Mouse (Mus musculus) CH12F3 (cell line): ENCODE measurements around the gene Igfbp7.
"Not testable (repeated sequence)": the region's sequence is repeated elsewhere in the genome, so short reads cannot be mapped to it uniquely, and the experiment has no call there.

Experiments
- in situ Hi-C: fragments of 300-500 bp; cut with MboI; formaldehyde crosslinking; loops from 2 replicates; pipeline ENCODE4 v1.14.3; 2020; ENCODE audit warnings: low sequenced_read_pairs

Gene Igfbp7

GRCm38 (mm10) chr5:77407341-77408298, at the start of gene Igfbp7:
Gene Igfbp7, minus strand, starts transcription at chr5:77408041.
- in situ Hi-C loops: no loop called here

GRCm38 (mm10) chr5:77452103-77452502, 44.3 kb upstream of the Igfbp7 start:
- in situ Hi-C loops: no loop called here

GRCm38 (mm10) chr5:77449531-77449930, 41.7 kb upstream of the Igfbp7 start:
- in situ Hi-C loops: no loop called here

- in situ Hi-C loops: no loop called here
These were observed 37.6 kb upstream of the Igfbp7 start for GRCm38 (mm10) chr5:77445431-77445830.

GRCm38 (mm10) chr5:77443889-77444573, 36.2 kb upstream of the Igfbp7 start:
- in situ Hi-C loops: no loop called here

- in situ Hi-C loops: no loop called here
These were observed 35.2 kb upstream of the Igfbp7 start for GRCm38 (mm10) chr5:77442856-77443623.

- in situ Hi-C loops: no loop called here
These were observed 28.5 kb upstream of the Igfbp7 start for GRCm38 (mm10) chr5:77436308-77436707.

- in situ Hi-C loops: no loop called here
These were observed 26.2 kb upstream of the Igfbp7 start for GRCm38 (mm10) chr5:77434060-77434459.

- in situ Hi-C loops: no loop called here
These were observed 25.7 kb upstream of the Igfbp7 start for GRCm38 (mm10) chr5:77433561-77433960.

- in situ Hi-C loops: no loop called here
These were observed 25.3 kb upstream of the Igfbp7 start for GRCm38 (mm10) chr5:77433119-77433518.

GRCm38 (mm10) chr5:77432446-77432845, 24.6 kb upstream of the Igfbp7 start:
- in situ Hi-C loops: no loop called here

GRCm38 (mm10) chr5:77431068-77431467, 23.2 kb upstream of the Igfbp7 start:
- in situ Hi-C loops: no loop called here

GRCm38 (mm10) chr5:77430471-77430870, 22.6 kb upstream of the Igfbp7 start:
- in situ Hi-C loops: no loop called here

- in situ Hi-C loops: no loop called here
These were observed 22.2 kb upstream of the Igfbp7 start for GRCm38 (mm10) chr5:77430049-77430448.

- in situ Hi-C loops: no loop called here
These were observed 20.7 kb upstream of the Igfbp7 start for GRCm38 (mm10) chr5:77428526-77428925.

- in situ Hi-C loops: no loop called here
These were observed 20.1 kb upstream of the Igfbp7 start for GRCm38 (mm10) chr5:77427986-77428385.

- in situ Hi-C loops: no loop called here
These were observed 18.1 kb upstream of the Igfbp7 start for GRCm38 (mm10) chr5:77425721-77426500.

- in situ Hi-C loops: not testable (repeated sequence)
These were observed 11.7 kb upstream of the Igfbp7 start for GRCm38 (mm10) chr5:77419537-77419936.

- in situ Hi-C loops: no loop called here
These were observed 8.2 kb upstream of the Igfbp7 start for GRCm38 (mm10) chr5:77416058-77416457.

GRCm38 (mm10) chr5:77408530-77408929, 689 bp upstream of the Igfbp7 start:
- in situ Hi-C loops: no loop called here
